Mouse (Mus musculus) embryonic facial prominence, embryonic 11.5 days (tissue): ENCODE measurements at regions not wholly inside any gene's neighbourhood (a gene's known extent, or its start where the extent isn't known, plus 50 kb on each side); places are given as distances from the start of the nearest gene placed in this dataset.

Source experiments
- ATAC-seq: fragments of 200-750 bp; cut with Nextera tagmentation; replicated peaks from 2 replicates; pipeline ENCODE4 v1.8.0; 2017; ENCODE audit warnings: low read depth; ENCODE audit not compliant: insufficient number of reproducible peaks, low FRiP score, low TSS enrichment
- DNase-seq: peaks from one replicate; pipeline ENCODE4 v3.0.0-alpha.2; 2015; ENCODE audit warnings: low spot score
- H3K27ac ChIP-seq: fragments of 300-500 bp; sonication (generic); replicated peaks from 2 replicates; pipeline ENCODE4 v1.5.1; 2014; ENCODE audit warnings: mild to moderate bottlenecking, low read depth, low read length, control low read depth
- H3K27me3 ChIP-seq: fragments of 300-500 bp; sonication (generic); 2 replicates; pipeline ENCODE4 v1.6.1; 2014; ENCODE audit warnings: mild to moderate bottlenecking, low read length, moderate library complexity, mixed read lengths; ENCODE audit not compliant: control insufficient read depth, insufficient read depth
- H3K36me3 ChIP-seq: fragments of 300-500 bp; sonication (generic); replicated peaks from 2 replicates; pipeline ENCODE4 v1.6.1; 2014; ENCODE audit warnings: low read depth, mild to moderate bottlenecking, low read length, moderate library complexity, mixed read lengths; ENCODE audit not compliant: control insufficient read depth, insufficient read depth
- H3K4me1 ChIP-seq: fragments of 300-500 bp; sonication (generic); 2 replicates; pipeline ENCODE4 v1.6.1; 2014; ENCODE audit warnings: low read length, mixed read lengths; ENCODE audit not compliant: control insufficient read depth, insufficient read depth
- H3K4me2 ChIP-seq: fragments of 300-500 bp; sonication (generic); 2 replicates; pipeline ENCODE4 v1.6.1; 2014; ENCODE audit warnings: low read depth, mild to moderate bottlenecking, control low read depth, low read length, moderate library complexity
- H3K4me3 ChIP-seq: fragments of 300-500 bp; sonication (generic); 2 replicates; pipeline ENCODE4 v1.5.1; 2014; ENCODE audit warnings: low read depth, low read length, control low read depth
- H3K9ac ChIP-seq: fragments of 300-500 bp; sonication (generic); replicated peaks from 2 replicates; pipeline ENCODE4 v1.6.1; 2014; ENCODE audit warnings: mild to moderate bottlenecking, control low read depth, low read length
- H3K9me3 ChIP-seq: fragments of 300-500 bp; sonication (generic); replicated peaks from 2 replicates; pipeline ENCODE4 v1.6.1; 2016; ENCODE audit warnings: mild to moderate bottlenecking, low read length, inconsistent platforms, mixed read lengths; ENCODE audit not compliant: control insufficient read depth
- WGBS: fragments of 180-500 bp; shearing (Covaris S2); extraction: QIAGEN DNeasy Blood & Tissue Kit; methylation state at CpG from one replicate; pipeline ENCODE4 v1.1.7; 2014; 5-methylcytosine and 5-hydroxymethylcytosine counted together

- no peak for ATAC-seq
- H3K4me3 ChIP-seq, result no peak overlapping the region
- H3K27me3 ChIP-seq, result no peaks in the 10 kb centered on the region
- no peak overlapping the region for H3K9ac ChIP-seq
- H3K4me2 ChIP-seq, result no peak overlapping the region
- no peak for DNase-seq
- no peak overlapping the region for H3K27ac ChIP-seq
- no peaks in the 10 kb centered on the region for H3K4me1 ChIP-seq
- H3K9me3 ChIP-seq, result no peaks in the 10 kb centered on the region
- 70% methylated on average over 1 of the region's 1 CpGs for WGBS
- no peaks in the 10 kb centered on the region for H3K36me3 ChIP-seq
Measured at GRCm38 (mm10) chr3:61064720-61065119, 62.1 kb downstream of the P2ry1 start.

DNA sequence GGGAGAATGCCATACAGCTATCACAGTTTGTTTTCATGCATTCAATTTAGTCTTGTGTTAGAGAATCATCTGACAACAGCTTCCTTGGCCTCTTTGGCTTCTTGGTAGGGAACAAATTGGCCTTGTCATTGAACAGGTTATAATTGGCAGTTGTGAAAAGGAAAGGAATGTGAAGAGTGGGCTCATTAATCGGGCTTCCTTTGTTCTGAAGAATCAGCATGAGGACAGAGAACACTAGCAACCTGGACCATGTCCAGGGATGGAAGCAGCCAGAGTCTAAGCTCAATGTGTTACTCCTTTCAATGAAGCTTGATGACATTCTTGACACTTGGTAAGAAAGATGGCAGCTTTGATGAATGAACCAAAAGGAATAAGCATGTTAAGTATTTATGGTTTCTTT lies 64.5 kb downstream of the P2ry1 start:
- H3K4me3 ChIP-seq, result no peak overlapping the region
- WGBS, result 56% methylated on average over 1 of the region's 1 CpGs
- no peaks in the 10 kb centered on the region for H3K36me3 ChIP-seq
- no peaks in the 10 kb centered on the region for H3K4me1 ChIP-seq
- H3K9me3 ChIP-seq, result no peaks in the 10 kb centered on the region
- H3K27me3 ChIP-seq, result no peaks in the 10 kb centered on the region
- no peak overlapping the region for H3K4me2 ChIP-seq
- no peak overlapping the region for H3K9ac ChIP-seq
- ATAC-seq (no peak), DNase-seq (no peak)
- no peak overlapping the region for H3K27ac ChIP-seq

DNA sequence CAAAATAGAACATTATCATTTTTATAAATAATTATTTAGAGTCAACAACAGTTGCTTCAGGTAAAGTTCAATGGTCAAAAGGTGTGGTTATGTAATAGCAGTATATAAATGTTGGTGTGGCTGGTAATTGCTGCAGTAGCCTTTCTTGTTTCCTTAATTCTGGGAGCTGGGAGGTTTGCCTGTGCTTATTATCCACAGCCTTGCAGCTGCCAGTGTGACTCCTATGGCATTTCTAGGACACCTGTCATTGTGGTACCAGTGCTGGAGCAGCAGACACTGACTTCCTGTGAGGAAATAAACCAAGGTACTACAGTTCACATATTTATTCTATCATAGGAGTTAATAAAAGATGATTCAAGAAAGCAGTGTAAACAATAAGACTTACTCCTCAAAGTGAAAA lies 65.6 kb downstream of the P2ry1 start:
- Histone ChIP-seq H3K36me3 (no peaks in the 10 kb centered on the region), H3K9ac (no peak overlapping the region), H3K4me1 (no peaks in the 10 kb centered on the region), H3K4me2 (no peak overlapping the region), H3K27ac (no peak overlapping the region), H3K4me3 (no peak overlapping the region), H3K27me3 (no peaks in the 10 kb centered on the region), H3K9me3 (no peaks in the 10 kb centered on the region)
- no peak for ATAC-seq
- no peak for DNase-seq

DNA sequence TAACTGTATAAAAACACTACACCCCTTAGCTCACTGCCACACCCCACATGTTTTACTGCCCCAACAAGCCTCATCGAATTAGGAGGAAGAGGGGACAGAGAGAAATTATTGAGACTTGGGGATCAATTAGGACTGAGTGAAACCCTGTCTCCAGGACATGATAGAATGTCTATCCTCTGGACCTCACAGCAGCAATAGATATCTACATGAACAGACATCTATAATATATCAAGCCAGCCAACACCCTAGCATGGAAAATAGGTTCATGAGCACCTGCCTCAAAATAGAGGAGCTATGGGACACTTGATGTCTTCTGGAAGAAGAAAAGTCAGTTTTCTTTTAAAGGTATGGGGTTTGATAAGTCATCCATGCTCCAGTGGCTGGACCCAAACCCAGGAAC lies 68.4 kb downstream of the P2ry1 start:
- DNase-seq, result no peak
- 92% methylated on average over 1 of the region's 1 CpGs for WGBS
- Histone ChIP-seq H3K4me3 (no peak overlapping the region), H3K9ac (no peak overlapping the region), H3K4me1 (no peaks in the 10 kb centered on the region), H3K27me3 (no peaks in the 10 kb centered on the region), H3K9me3 (no peaks in the 10 kb centered on the region), H3K27ac (no peak overlapping the region), H3K36me3 (no peaks in the 10 kb centered on the region), H3K4me2 (no peak overlapping the region)
- no peak for ATAC-seq

DNA sequence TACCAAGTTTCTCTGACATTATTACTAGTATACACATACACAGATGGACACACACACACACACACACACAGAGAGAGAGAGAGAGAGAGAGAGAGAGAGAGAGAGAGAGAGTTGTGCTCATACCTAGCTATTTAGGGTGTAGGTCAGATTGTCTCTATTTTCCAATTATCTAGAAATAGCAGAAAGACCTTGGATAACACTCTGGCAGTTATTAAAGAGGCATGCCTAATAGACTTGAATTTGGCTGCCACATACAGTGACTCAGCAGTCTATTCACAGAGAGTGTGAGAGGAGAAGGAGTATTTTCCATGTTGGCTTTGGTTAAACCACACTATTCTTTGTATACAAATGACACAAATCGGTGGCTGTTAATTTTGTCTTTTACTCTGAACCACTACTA lies 69.7 kb downstream of the P2ry1 start:
- 94% methylated on average over 1 of the region's 1 CpGs for WGBS

GRCm38 (mm10) chr3:61073103-61073502 lies 70.5 kb downstream of the P2ry1 start:
- H3K4me2 ChIP-seq, result no peak overlapping the region
- WGBS, result 97% methylated on average over 1 of the region's 1 CpGs
- H3K27ac ChIP-seq, result no peak overlapping the region
- no peaks in the 10 kb centered on the region for H3K4me1 ChIP-seq
- no peak overlapping the region for H3K9ac ChIP-seq
- DNase-seq, result no peak
- H3K4me3 ChIP-seq, result no peak overlapping the region
- ATAC-seq, result no peak
- no peaks in the 10 kb centered on the region for H3K9me3 ChIP-seq
- no peaks in the 10 kb centered on the region for H3K36me3 ChIP-seq
- no peaks in the 10 kb centered on the region for H3K27me3 ChIP-seq

More for the DNA sequence above, 69.7 kb downstream of the P2ry1 start:
- no peak overlapping the region for H3K4me2 ChIP-seq
- no peaks in the 10 kb centered on the region for H3K27me3 ChIP-seq
- H3K4me3 ChIP-seq, result no peak overlapping the region
- no peaks in the 10 kb centered on the region for H3K36me3 ChIP-seq
- no peaks in the 10 kb centered on the region for H3K4me1 ChIP-seq
- H3K9me3 ChIP-seq, result no peaks in the 10 kb centered on the region
- ATAC-seq (no peak), DNase-seq (no peak)
- no peak overlapping the region for H3K27ac ChIP-seq
- no peak overlapping the region for H3K9ac ChIP-seq

DNA sequence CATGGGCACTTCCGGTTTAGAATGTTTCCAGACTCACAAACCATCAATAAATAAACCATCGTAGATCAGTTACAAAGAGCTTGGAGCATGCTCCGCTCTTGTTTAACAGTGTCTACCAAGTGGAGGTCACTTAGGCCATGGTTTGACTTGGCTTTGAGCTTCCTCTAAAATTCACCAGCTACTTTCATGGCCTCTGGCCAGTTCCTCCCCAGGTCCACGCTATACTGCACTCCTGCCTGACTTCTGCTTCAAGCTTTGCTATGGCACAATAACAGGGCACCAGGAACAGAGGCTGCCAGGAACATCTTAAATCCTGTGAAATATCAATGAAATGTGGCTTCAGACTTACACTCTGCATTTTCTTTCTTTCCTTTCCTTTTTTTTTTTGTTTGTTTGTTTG lies 71.2 kb downstream of the P2ry1 start:
- Histone ChIP-seq H3K27me3 (no peaks in the 10 kb centered on the region), H3K36me3 (no peaks in the 10 kb centered on the region), H3K9ac (no peak overlapping the region), H3K27ac (no peak overlapping the region), H3K4me3 (no peak overlapping the region), H3K4me2 (no peak overlapping the region), H3K9me3 (no peaks in the 10 kb centered on the region), H3K4me1 (no peaks in the 10 kb centered on the region)
- WGBS, result 87% methylated on average over 4 of the region's 4 CpGs
- ATAC-seq, result no peak
- DNase-seq, result no peak

- no peak overlapping the region for H3K9ac ChIP-seq
- H3K36me3 ChIP-seq, result no peaks in the 10 kb centered on the region
- no peak for DNase-seq
- no peak for ATAC-seq
- H3K4me2 ChIP-seq, result no peak overlapping the region
- H3K4me1 ChIP-seq, result no peaks in the 10 kb centered on the region
- no peaks in the 10 kb centered on the region for H3K9me3 ChIP-seq
- H3K27me3 ChIP-seq, result no peaks in the 10 kb centered on the region
- no peak overlapping the region for H3K4me3 ChIP-seq
- WGBS, result 73% methylated on average over 2 of the region's 2 CpGs
- H3K27ac ChIP-seq, result no peak overlapping the region
Measured at GRCm38 (mm10) chr3:61075839-61076238, 73.2 kb downstream of the P2ry1 start.

- Histone ChIP-seq H3K4me1 (no peaks in the 10 kb centered on the region), H3K36me3 (no peaks in the 10 kb centered on the region), H3K4me2 (no peak overlapping the region), H3K9ac (no peak overlapping the region), H3K9me3 (no peaks in the 10 kb centered on the region), H3K27me3 (no peaks in the 10 kb centered on the region), H3K27ac (no peak overlapping the region), H3K4me3 (no peak overlapping the region)
- no peak for ATAC-seq
- 81% methylated on average over 1 of the region's 1 CpGs for WGBS
- DNase-seq, result no peak
Measured at GRCm38 (mm10) chr3:61089931-61090330, 87.3 kb downstream of the P2ry1 start.
